Mouse (Mus musculus): ENCODE data around the gene Wif1. TPM values are rescaled to one million over a fixed set of nuclear protein-coding genes. Genes with fewer than 3 reads are reported as not detected.

The Wif1 gene
- 1 to 10 TPM; 4.0 to 4.5 TPM for total RNA-seq (2021)

DNA sequence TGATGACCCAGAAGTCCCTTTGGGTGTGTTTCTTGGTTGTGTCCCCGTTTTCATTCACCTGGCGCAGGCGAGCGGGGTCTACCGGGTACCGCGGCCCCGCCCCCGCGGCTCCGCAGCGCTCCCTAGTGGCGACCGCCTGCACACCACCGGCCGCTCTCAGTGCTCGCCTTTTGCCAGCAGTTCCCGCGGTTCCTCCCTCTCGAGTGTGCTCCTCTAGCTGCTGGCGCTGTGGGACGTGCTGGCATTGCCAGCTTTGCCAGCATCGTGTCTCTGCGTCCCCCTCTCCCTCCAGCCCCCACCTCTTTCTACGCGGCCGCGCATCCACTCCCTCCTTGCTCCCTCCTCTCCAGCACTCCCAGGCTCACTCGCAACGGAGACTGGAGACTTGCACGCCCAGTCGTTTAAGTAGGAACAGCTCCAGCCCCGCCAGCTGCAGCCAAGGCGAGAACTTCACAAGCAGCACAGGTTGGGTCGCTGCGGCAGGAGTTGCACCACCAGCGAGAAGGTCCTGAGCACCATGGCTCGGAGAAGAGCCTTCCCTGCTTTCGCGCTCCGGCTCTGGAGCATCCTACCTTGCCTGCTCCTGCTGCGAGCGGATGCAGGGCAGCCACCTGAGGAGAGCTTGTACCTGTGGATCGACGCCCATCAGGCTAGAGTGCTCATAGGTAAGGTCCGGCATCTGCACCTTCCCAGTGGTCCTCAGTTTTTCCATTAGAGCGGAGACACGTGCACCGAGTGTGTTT lies at the start of gene Wif1:
Gene Wif1 (plus strand): TSS at position 135 of the 743 bp plus-strand sequence.
- intact Hi-C loops (cut with DNase I) = loop anchor here (1.0 kb wide), 2 partner anchors 96 to 222 kb away; no protein-coding TSS in a partner anchor
- DNase-seq = peak; percentile 82 to 83

DNA sequence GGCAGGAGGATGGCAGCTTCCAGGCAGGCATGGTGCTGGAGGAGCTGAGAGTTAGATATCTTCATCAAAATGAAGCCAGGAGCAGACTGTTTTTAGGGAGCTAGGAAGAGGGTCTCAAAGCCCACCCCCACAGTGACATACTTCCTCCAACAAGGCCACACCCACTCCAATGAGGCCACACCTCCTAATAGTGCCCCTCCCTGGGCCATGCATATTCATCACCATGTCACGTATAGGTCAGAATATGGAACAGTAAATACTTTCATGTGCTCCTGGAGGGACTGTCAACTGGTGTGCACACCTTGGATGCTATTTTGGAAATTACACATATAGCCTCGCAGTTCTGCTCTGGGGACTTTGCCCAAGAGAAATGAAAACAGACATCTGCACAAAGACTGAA lies 31.6 kb upstream of the Wif1 start:
- no peak for DNase-seq
- intact Hi-C loops (cut with DNase I) = no loop called here

DNA sequence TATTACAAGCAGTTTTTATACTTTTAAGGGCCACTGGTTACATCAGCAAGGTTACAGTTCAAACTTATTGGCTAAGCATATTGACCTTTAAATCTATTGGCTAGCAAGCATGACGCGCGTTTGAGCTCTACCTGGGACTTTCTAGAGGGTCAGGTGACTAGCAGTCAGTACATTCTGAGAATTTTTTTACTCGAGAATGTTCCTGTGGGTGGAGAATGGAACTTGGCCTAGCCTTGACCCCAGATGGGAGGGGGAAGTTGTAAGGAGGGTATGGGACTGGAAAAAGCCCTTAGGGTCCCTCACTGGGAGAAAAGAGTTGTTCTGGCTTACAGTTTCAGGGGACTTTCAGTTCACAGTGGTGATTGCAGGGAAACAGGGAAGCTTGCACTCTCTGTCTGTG lies 22.3 kb upstream of the Wif1 start:
- no peak for DNase-seq
- intact Hi-C loops (cut with DNase I) = no loop called here

DNA sequence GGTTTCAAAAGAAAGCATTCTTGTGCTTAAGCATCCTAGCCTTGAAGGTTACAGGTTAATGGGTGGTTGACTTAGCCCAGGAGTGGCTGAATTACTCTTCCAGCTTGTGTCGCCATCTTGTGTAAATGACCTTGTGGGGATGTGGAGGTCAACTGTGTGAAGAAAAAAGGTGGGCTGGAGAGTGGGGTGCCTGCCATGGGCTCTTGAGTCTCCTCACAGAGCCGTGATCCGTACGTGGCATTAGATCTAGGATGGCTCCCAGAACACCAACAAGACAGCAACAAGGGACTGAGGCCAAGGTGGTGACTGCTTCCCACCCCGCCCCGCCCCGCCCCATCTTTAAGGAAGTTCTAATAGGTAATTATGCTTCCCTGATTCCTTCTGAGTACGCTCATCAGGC lies 17.5 kb upstream of the Wif1 start:
- no peak for DNase-seq
- intact Hi-C loops (cut with DNase I) = no loop called here

DNA sequence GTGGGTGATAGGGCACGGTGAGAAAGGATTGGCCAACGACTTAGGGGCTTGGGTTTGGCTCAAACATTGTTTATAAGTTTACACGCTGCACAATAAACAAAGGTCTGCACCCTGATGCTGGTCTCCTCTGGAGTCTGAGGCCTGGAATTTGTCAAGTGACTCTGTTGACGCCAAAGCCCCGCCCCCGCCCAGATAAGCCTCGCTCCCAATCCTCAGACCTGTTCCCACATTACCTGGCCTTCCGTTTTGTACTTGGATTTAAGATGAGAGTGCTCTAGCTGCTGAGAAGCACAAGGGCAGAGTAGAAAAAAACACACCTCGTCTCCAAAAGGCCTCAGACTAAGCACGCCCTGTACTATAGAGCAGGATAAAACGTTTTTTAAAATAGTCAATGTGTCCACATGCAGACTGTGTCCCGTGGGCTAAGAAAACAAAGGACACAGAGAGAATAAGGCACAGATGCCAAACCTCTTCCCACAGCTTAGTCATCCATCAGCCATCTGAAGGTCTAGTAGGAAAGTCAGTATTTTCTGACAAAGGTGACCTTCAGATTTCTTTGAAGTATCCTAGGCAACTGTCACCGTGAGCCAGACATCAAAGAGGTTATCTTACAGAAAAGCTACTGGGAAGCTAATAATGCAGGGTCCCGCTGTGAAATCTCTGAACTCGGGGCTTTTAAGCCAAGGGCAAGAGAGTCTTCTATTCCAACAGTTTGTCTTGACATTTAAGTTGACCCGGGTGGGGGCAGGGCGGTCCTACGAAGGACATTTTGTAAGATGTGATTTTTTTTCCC lies 16.9 kb upstream of the Wif1 start:
- no peak for DNase-seq
- intact Hi-C loops (cut with DNase I) = no loop called here

DNA sequence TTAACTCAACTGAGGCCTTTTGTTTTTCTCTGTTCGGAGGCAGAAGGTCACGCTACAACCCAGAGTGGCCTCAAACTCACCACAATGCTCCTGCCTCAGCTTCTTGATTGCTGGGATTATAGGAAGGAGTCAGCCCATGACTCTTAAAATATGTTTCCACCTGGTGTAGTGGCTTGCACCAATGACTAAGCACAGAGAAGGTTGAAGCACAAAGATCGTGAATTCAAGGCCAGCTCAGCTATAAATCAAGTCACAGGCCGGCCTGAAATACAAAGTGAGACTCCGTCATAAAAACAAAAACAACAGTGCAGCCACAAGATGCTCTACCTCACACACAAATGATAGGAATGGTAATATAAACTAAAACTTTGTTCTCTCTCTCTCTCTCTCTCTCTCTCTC lies 10.8 kb upstream of the Wif1 start:
- no peak for DNase-seq
- intact Hi-C loops (cut with DNase I) = no loop called here

DNA sequence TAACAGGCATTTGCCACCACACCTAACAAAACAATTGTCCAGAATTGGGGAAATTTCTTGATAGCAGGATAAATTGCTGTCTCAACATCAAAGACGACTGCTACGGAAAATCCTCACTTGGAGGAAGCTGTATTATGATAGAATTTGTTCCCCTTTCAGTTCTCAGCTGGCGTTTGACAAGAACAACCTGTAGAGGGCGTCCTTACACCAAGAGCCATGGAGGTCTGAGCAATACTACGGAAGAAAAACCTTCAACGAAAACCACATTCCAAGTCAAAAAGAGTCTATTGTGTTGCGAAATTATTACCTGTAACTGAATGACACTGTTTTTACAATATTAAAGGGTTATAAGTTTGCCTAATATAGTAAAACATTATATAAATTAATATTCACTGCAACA lies 2.0 kb upstream of the Wif1 start:
- intact Hi-C loops (cut with DNase I) = no loop called here

DNA sequence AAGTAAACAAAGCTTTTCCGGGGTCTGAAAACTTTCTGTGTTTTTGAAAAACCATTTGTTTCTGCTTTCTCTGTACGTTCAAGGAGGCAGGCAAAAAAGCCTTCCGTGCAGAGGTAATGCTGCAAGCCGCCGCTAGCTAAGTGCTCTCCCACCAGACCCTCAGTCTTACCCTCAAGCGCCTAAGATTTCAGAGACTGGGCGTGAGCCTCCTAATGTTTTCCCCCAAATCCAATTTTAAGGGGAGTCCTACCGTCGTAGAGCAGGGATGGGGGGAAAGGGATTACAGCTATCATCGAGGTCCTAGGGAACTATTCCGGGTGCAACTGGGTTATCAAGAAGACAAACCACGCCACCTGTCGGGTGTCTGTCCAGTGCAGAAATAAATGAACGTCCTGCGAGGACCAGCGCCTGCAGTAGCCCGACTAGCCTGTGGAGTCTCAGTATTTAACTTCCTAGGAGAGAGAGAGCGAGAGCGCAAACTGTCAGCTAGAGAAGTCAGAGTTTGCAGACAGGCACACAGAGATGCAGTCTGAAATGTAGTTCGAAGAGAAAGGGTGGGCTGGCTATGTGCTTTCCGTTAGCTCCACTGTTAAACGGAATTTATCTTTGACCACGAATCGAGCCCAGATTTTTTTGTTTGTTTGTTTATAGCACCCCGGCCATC lies 500 bp upstream of the Wif1 start:
- peak; percentile 86 to 87 for DNase-seq
- intact Hi-C loops (cut with DNase I) = loop anchor here (1.0 kb wide), 2 partner anchors 95 to 223 kb away; no protein-coding TSS in a partner anchor

More for the DNA sequence above, 2.0 kb upstream of the Wif1 start:
- DNase-seq = peak; percentile 42 to 53

DNA sequence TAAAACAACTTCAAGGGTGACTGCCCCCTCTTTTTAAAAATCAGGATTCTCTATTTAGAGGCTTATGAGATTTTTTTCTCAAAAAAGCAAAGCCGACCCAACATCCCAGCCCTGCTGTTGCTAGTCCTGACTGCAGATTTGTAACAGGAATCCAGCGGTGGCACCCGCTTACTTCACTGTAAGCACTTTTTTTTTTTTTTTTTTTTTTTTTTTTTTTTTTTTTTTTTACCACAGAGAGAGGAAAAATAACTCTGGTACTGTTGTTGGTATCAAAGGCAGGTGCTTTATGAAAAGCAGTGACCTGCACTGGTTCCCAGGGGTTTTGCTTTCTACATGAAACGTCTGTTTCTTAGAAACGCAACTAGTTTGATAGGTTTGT lies 798 bp downstream of the Wif1 start:
- intact Hi-C loops (cut with DNase I) = no loop called here
- no peak for DNase-seq

DNA sequence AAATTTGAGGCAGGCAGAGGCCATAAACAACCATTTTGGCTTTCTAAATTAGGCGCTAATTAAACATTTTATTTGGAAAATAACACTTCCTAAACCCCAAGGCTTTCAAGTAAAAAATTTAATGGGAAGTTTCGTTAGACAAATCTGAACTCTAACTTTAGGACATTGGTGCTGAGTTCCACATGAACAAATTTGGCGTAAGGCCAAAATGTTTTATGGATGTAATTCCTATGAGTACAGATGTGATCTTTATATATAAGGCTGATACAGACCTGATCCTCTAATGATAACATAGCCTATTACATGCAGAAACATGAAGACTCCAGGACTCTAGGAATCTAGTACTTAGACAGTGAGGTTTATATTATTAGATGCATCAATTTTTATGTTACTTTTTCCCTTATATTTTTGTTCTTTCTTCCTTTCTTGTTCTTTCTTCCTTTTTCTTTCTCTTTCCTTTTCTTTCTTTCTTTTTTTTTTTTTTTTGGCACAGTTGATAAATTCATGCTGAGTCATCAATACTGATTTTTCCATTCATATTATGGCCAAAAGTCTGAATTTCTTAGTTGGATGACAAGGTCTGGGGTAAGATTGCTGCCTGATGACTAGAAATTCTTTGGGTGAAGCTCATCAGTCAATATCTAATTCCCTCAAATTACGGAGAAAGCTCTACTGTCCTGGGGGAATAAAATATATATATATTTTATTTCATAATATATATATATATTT lies 5.0 kb downstream of the Wif1 start:
- intact Hi-C loops (cut with DNase I) = no loop called here
- DNase-seq = no peak

DNA sequence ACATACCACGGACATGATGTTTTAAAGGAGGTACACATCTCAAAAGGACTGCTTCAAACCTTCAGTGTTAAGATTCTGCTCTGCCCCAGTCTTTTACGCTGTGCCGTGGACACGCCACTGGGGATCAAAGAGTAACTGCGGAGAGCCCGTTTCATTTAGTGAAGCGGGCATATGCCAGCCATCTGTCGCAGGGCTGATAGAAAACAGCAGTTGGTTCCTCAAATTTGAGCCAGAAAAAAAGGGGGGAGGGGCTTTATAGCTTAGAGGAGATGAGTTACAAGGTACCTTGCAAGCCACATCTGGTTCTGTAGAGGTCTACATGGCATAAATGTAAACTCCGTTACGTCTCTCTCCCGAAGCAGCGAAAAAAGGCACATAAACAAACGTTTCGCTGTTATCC lies 7.2 kb downstream of the Wif1 start:
- no peak for DNase-seq
- intact Hi-C loops (cut with DNase I) = no loop called here

DNA sequence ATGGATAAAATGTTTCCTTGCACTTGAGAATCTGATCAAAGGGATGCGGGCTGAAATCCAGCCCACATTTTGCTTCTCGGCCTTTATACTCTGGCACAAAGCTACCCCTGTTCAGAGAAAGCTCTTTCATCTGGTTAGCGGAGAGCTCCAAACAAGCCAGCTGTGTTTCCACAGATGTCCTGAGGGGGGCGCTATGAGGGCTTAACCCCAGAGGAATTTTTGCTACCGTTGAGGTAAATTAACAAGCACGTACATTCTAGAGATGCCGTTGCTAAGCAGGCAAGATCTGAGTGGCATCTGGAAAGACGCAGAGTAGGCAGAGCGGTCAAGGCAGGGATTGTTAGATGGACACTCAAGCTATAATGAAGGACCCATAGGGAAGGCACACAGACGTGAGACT lies 13.7 kb downstream of the Wif1 start:
- intact Hi-C loops (cut with DNase I) = no loop called here
- DNase-seq = no peak

DNA sequence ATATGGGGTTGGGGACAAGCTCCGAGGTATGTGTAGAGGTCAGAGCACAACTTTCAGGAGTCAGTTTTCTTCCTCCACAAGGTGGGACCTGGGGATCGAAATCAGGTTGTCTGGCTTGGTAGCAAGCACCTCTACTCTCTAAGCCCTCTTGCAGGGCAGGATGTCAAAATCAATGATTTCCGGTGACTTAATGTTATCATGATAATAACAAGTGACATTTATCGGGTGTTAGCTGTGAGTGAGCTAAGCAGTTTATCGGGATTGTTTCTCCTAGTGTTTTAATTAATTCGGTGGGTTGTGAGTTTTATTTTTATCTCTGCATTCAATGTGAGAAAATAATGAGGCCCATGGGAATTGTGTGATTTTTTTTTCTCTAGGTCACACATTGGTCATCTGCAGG lies 18.3 kb downstream of the Wif1 start:
- no peak for DNase-seq
- intact Hi-C loops (cut with DNase I) = no loop called here

DNA sequence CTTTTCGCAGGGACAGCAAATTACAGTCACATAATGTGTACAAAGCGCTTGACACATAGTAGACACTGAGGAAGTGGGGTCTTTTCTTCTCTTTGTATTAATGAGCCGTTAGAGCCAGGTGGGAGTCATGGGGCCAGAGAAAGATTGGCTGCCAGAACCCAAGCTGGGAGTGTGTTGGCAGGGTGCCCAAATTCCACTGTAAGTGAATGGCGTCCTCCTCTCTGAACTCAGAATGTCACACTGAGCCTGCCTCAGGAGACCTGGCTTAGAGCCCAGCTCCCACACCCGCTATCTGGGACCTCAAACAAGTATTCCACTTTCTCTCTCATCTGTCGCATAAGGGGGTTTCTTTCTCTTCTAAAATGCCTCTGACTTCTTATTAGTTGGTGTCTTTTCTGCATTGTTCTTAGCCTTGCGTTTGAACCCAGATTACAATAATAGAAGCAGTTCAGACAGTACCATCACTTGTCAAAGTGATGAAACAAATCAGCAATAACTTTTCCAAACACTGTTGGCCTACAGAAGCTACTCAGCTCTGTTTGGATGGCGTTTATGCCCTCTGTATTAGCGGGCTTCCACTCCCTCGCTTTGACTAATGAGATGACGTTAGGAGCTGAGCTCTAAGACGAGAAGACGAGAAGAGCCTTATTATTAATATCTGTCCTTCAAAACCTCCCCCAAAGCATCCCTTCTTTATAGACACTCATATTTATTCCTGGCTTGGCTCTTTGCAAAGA lies 21.9 kb downstream of the Wif1 start:
- DNase-seq = peak; percentile 90 to 93
- intact Hi-C loops (cut with DNase I) = no loop called here

DNA sequence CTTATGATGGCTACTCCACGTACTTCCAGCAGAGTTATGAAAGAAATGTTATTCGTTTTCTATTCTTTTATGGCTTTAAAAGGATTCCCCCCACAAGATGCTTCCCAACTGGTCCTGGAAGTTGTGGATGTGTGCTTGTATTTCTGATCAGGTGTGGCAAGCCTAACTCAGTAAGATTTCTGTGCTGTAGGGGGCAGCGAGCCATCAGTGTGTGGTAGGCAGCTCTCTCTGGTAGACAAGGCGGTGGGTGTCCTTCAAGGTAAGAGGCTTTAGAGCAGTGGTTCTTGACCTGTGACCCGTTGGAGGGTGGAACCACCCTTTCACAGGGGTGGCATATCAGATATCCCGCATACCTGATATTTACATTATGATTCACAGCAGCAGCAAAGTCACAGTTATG lies 23.1 kb downstream of the Wif1 start:
- intact Hi-C loops (cut with DNase I) = no loop called here
- DNase-seq = no peak

DNA sequence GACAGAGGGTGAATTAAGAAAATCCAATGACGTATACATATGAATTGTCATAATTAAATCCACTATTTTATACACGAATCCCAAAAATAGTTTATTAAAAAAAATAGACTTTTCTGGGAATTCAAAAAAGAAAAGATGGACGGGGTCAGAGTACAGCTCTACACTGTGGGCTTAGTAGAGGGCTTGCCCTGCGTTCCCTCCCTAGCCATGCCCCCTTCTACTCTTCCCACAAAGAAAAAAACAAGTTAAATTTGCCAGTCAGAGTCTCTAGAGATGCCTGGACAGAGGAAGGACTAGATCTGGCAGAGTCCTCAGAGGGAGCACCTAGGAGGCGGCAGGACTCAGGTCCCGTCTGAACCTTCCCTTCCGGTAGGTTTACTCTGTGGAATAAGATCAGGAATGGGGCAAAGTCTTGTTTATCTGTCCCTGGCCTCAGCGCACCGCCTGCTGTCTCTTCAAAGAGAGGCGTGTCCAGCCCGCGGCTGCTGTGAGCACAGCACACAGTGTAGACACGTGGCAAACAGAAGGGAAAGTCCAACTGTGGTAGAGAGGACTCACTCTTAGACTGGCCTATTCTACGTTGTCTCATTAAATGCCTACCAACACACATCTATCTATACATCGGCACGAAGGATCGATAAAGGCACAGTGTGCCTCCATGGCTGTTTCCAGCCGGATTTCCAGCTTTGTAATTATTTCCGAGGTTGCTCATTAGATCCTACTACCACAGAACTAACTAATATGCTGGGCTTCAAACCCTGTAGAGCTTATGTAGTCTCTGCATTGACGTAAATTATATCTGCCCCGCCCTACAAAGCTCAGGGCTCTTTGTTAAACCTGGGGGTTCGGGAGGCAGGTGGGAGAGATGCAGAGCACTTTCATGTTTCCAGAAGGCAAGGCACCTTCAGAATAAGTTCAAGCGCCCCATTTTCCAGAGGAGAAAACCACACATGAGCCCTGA lies 25.6 kb downstream of the Wif1 start:
- no peak for DNase-seq
- intact Hi-C loops (cut with DNase I) = no loop called here

DNA sequence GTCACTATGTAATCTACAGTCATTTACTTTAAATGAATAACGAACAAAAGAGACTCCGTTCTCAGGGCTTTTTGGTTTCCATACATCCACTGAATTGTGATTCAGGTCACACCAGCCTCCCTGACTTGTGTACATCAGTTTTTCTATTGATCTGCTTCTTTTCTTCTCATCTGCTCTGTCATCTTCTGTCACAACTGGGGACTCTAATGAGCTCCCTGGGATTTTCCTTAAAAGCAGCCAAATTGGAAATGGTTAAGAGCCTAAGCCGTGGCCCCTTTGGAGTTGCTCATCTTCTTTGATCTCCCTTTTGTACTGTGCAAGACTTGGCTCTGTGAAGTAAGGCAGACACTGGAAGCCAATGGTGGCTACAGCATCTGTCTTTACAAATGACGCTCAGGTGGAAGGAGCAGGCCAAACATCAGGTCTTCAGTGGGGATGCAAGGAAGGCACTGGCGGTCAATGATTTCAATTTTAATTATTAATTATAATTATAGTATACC lies 27.6 kb downstream of the Wif1 start:
- no peak for DNase-seq
- intact Hi-C loops (cut with DNase I) = no loop called here

DNA sequence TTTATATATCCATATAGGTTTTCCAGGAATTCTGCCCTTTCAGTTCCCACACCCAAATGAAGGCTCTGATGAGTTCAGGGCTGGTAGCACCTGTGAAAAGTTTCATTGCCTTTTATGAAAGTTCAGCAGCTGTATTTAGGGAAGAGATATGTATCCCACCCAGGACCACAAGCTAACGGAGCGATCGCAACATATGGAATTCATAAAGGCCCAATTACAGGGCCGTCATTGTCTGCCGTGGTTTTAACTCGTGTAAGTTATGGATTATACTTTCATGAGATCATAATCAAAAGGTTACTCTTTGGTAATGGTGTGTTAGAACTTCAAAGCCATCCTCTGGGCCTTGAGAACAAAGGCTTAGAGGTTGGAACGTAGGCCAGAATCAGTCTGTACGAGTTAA lies 28.9 kb downstream of the Wif1 start:
- no peak for DNase-seq
- intact Hi-C loops (cut with DNase I) = no loop called here

DNA sequence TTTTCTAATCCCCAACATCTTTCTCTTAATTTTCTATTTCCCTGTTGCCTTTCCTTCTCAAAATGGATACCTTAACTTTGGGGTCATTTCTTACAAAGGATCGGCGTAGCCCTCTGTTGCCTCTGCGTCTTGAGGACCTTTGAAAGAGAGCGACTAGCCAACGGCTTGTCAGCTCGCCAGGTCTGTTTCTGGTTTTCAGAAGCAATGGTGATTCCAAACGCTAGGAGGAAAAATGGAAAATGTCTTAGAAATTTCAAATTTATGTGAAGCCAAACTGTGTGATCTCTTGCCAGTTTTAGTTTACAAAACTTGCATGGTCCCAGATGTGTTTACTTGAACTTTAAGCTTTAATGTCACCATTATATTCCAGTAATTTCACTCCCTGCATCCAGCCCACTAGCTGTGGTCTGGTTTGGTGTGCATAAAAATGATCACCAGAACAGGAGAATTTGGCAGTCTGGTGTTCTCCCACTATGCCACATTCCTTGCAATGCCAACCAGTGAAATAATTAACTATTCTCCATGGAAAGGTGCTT lies 33.7 kb downstream of the Wif1 start:
- no peak for DNase-seq
- intact Hi-C loops (cut with DNase I) = no loop called here
